ENCODE assay signal across 10 mouse cellular contexts in genomic region chr8:3395246-3395645, GRCm38 (mm10). TPM values are rescaled to one million over a fixed set of nuclear protein-coding genes. Genes with fewer than 3 reads are reported as not detected.
DNase-seq lines count a peak whose midpoint lies in the region; ATAC-seq and TF ChIP-seq lines count a peak whose summit lies in the region.
"Had no signal": no experiment of that assay in that cellular context is flagged by ENCODE, and none has a peak within 500 bp of the region (broad histone marks: within the 10 kb centered on the region; RNA-seq: fewer than 3 reads in every experiment).

No protein-coding gene starts in this region.

- H3K9ac ChIP-seq in intestine, embryonic 15.5 days, result no peak overlapping the region
- H3K9ac ChIP-seq in intestine, embryonic 16.5 days (ENCODE audit: low read depth, low read length), result no peak overlapping the region
- no peak overlapping the region for H3K9ac ChIP-seq in forebrain, embryonic 16.5 days (replicated peaks; ENCODE audit: low read depth, low read length)
- no peak overlapping the region for H3K9ac ChIP-seq in midbrain, postnatal 0 days (replicated peaks; ENCODE audit: low read length, poor library complexity, severe bottlenecking)

- no peaks in the 10 kb centered on the region for H3K36me3 ChIP-seq in intestine, embryonic 15.5 days
- H3K36me3 ChIP-seq in intestine, embryonic 16.5 days (ENCODE audit: control insufficient read depth, insufficient read depth, low read length), result no peaks in the 10 kb centered on the region
- no peaks in the 10 kb centered on the region for H3K36me3 ChIP-seq in forebrain, embryonic 16.5 days (ENCODE audit: control insufficient read depth, insufficient read depth)
- no peaks in the 10 kb centered on the region for H3K36me3 ChIP-seq in midbrain, postnatal 0 days (ENCODE audit: insufficient read depth, low read length)

- no peaks in the 10 kb centered on the region for H3K9me3 ChIP-seq in intestine, embryonic 15.5 days
- no peaks in the 10 kb centered on the region for H3K9me3 ChIP-seq in intestine, embryonic 16.5 days (ENCODE audit: control insufficient read depth, low read length)
- no peaks in the 10 kb centered on the region for H3K9me3 ChIP-seq in forebrain, embryonic 16.5 days (ENCODE audit: control insufficient read depth, low read length)
- no peaks in the 10 kb centered on the region for H3K9me3 ChIP-seq in midbrain, postnatal 0 days (ENCODE audit: low read length)

- no peak for ATAC-seq in intestine, embryonic 15.5 days
- ATAC-seq in intestine, embryonic 16.5 days, result no peak
- ATAC-seq in forebrain, embryonic 16.5 days, result no peak
- no peak for ATAC-seq in midbrain, postnatal 0 days (ENCODE audit: low FRiP score)
- ATAC-seq in activated CD4-positive, CD25-positive, alpha-beta regulatory T cell, adult 4 months, result no peak

- H3K4me3 ChIP-seq in intestine, embryonic 15.5 days (replicated peaks), result no peak overlapping the region
- no peak overlapping the region for H3K4me3 ChIP-seq in intestine, embryonic 16.5 days (ENCODE audit: low read length)
- no peak overlapping the region for H3K4me3 ChIP-seq in forebrain, embryonic 16.5 days (replicated peaks; ENCODE audit: low read length)
- H3K4me3 ChIP-seq in midbrain, postnatal 0 days (ENCODE audit: low read depth, low read length), result no peak overlapping the region

- DNase-seq in R1 (ENCODE audit: low read depth, low spot score), result peak; percentile 97
- no peak for DNase-seq in midbrain, postnatal 0 days (ENCODE audit: low spot score)
- no peak for DNase-seq in spleen, postnatal 10 days (ENCODE audit: low spot score in 2 of 2)
- DNase-seq in ovary, postnatal 10 days (ENCODE audit: low spot score), result no peak
- DNase-seq: cerebellum, adult 8-10 months; heart, postnatal 14 days had no signal

- TF ChIP-seq CTCF in midbrain, postnatal 0 days (IDR thresholded peaks at IDR 0.05), result no peak

- 28% methylated on average over 4 of the region's 4 CpGs for WGBS in intestine, embryonic 15.5 days
- 24% methylated on average over 4 of the region's 4 CpGs for WGBS in intestine, embryonic 16.5 days
- 7% methylated on average over 4 of the region's 4 CpGs for WGBS in forebrain, embryonic 16.5 days
- 15% methylated on average over 4 of the region's 4 CpGs for WGBS in midbrain, postnatal 0 days

- peaks cover 18% of the 10 kb centered on the region for H3K4me1 ChIP-seq in intestine, embryonic 15.5 days (replicated peaks)
- H3K4me1 ChIP-seq in intestine, embryonic 16.5 days (ENCODE audit: control insufficient read depth, insufficient read depth, low read length), result peaks cover 15% of the 10 kb centered on the region
- peaks cover 28% of the 10 kb centered on the region for H3K4me1 ChIP-seq in forebrain, embryonic 16.5 days (replicated peaks; ENCODE audit: control insufficient read depth, insufficient read depth, low read length)
- H3K4me1 ChIP-seq in midbrain, postnatal 0 days (ENCODE audit: insufficient read depth, low read length), result peaks cover 7% of the 10 kb centered on the region; the same call in 1 of the 2 replicates

- no peak overlapping the region for H3K27ac ChIP-seq in intestine, embryonic 15.5 days
- no peak overlapping the region for H3K27ac ChIP-seq in intestine, embryonic 16.5 days (ENCODE audit: low read length)
- 0 out of 2 replicates have a peak overlapping the region, but pooled peaks have one; percentile 1 for H3K27ac ChIP-seq in forebrain, embryonic 16.5 days (ENCODE audit: low read length)
- no peak overlapping the region for H3K27ac ChIP-seq in midbrain, postnatal 0 days (ENCODE audit: low read depth, low read length)

- no peaks in the 10 kb centered on the region for H3K27me3 ChIP-seq in intestine, embryonic 15.5 days (replicated peaks)
- H3K27me3 ChIP-seq in intestine, embryonic 16.5 days (replicated peaks; ENCODE audit: control insufficient read depth, insufficient read depth, low read length), result no peaks in the 10 kb centered on the region
- no peaks in the 10 kb centered on the region for H3K27me3 ChIP-seq in forebrain, embryonic 16.5 days (replicated peaks; ENCODE audit: control insufficient read depth, insufficient read depth, low read length)
- H3K27me3 ChIP-seq in midbrain, postnatal 0 days (ENCODE audit: insufficient read depth, low read length), result no peaks in the 10 kb centered on the region

- peak overlapping the region; percentile 19; the same call in 1 of the 2 replicates for H3K4me2 ChIP-seq in intestine, embryonic 15.5 days (replicated peaks)
- H3K4me2 ChIP-seq in intestine, embryonic 16.5 days (ENCODE audit: low read depth, low read length), result no peak overlapping the region
- peak overlapping the region; percentile 15 for H3K4me2 ChIP-seq in forebrain, embryonic 16.5 days (ENCODE audit: low read length)
- H3K4me2 ChIP-seq in midbrain, postnatal 0 days (ENCODE audit: low read depth, low read length, poor library complexity, severe bottlenecking), result peak overlapping the region; percentile 15; the same call in 1 of the 2 replicates

RNA-seq across cellular contexts. Expression of gene Arhgef18, which starts 2.4 kb away (rescaled TPM):
- polyA plus RNA-seq in intestine, embryonic 15.5 days (2015; fragmentation: Nextera tagmentation; extraction: Ambion mirVana), result 6.6 and 7.0 TPM in 2 replicates
- polyA plus RNA-seq in intestine, embryonic 16.5 days (2015; fragmentation: Nextera tagmentation; extraction: Ambion mirVana), result 8.2 and 8.4 TPM in 2 replicates
- polyA plus RNA-seq in forebrain, embryonic 16.5 days (2015; fragmentation: Nextera tagmentation; extraction: Ambion mirVana), result 12.5 and 12.9 TPM in 2 replicates
- total RNA-seq in midbrain, postnatal 0 days (2014; rRNA removed), result 34.3 and 46.0 TPM in 2 replicates
- polyA plus RNA-seq in midbrain, postnatal 0 days (2015; fragmentation: Nextera tagmentation; extraction: Ambion mirVana), result 6.8 and 7.2 TPM in 2 replicates
- polyA plus RNA-seq in activated CD4-positive, CD25-positive, alpha-beta regulatory T cell, adult 4 months (2017; shearing (Covaris generic)), result 10 to 100 TPM; 23.2 to 30.6 TPM

RNA-seq across cellular contexts. Expression of gene A430078G23Rik, which starts 42.0 kb away (rescaled TPM):
- polyA plus RNA-seq in intestine, embryonic 15.5 days (2015; fragmentation: Nextera tagmentation; extraction: Ambion mirVana), result 0.19 and 0.21 TPM in 2 replicates
- 0.32 and 0.45 TPM in 2 replicates for polyA plus RNA-seq in intestine, embryonic 16.5 days (2015; fragmentation: Nextera tagmentation; extraction: Ambion mirVana)
- polyA plus RNA-seq in forebrain, embryonic 16.5 days (2015; fragmentation: Nextera tagmentation; extraction: Ambion mirVana), result 0.27 TPM in 1 of 2 replicates, not detected in the other
- total RNA-seq in midbrain, postnatal 0 days (2014; rRNA removed), result not detected in 2 replicates
- not detected in 2 replicates for polyA plus RNA-seq in midbrain, postnatal 0 days (2015; fragmentation: Nextera tagmentation; extraction: Ambion mirVana)
- polyA plus RNA-seq in activated CD4-positive, CD25-positive, alpha-beta regulatory T cell, adult 4 months (2017; shearing (Covaris generic)), result 10 to 100 TPM; 33.8 to 34.2 TPM

Comparison
In these comparisons a context has a peak if more than half of its experiments do, and no peak if none do; other contexts are left out.
1. RNA of gene A430078G23Rik, which starts 42.0 kb away (polyA plus RNA-seq): 33.8 to 34.2 TPM in activated CD4-positive, CD25-positive, alpha-beta regulatory T cell, adult 4 months; 0.32 to 0.45 TPM in intestine, embryonic 16.5 days, 0.27 TPM in forebrain, embryonic 16.5 days, 0.19 to 0.21 TPM in intestine, embryonic 15.5 days and not detected in midbrain, postnatal 0 days; every median in the first group is over 10 times any median in the second.